Mouse (Mus musculus) retina, embryonic 14.5 days (tissue): Measurements from ENCODE around the gene Mrpl2.

Source experiments
- DNase-seq: peaks from one replicate; pipeline ENCODE4 v3.0.0-alpha.2; 2015; ENCODE audit warnings: low spot score

Mrpl2 gene

DNA sequence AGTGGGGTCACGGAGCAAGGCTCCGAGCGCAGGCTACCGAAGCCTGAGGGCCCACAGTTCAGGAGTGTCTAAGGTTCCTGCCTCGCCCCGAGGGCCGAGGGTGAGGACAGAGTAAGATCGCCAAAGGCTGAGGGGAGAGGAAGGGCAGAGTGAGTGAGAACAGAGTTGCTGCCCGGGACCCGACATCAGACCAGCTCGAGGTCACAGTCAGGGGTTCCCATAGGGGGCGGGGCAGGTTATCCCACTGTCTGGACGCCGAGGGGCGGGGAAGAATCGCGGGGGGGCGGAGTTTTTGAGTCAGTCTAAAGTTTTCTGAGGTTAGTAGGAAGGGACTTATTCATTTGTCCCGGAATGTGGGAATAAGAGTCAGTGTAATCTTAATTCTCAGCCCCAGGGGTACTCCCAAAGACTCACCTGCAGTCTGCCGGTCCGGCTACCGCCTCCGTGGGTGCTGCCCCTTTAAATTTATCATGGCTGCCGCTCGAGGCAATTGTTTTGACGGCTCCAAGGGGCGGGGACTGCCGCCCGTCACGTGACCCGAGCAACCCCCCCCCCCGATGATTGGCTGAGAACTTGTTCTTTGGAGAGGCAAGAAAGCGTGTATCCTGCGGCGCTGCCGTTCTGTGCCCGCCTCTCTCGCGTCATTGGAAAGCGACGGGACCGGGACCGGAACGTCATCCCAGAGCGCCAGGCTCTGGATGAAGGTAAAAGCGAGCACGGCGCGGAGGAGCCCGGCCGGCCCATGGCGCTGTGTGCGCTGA lies at the start of gene Mrpl2, which contains the start of gene Klc4:
Mrpl2 (plus strand) TSS at position 669 of the 761 bp plus-strand sequence.
Klc4 (minus strand) TSS at position 462 of the 761 bp plus-strand sequence.
- peak; percentile 97 for DNase-seq

DNA sequence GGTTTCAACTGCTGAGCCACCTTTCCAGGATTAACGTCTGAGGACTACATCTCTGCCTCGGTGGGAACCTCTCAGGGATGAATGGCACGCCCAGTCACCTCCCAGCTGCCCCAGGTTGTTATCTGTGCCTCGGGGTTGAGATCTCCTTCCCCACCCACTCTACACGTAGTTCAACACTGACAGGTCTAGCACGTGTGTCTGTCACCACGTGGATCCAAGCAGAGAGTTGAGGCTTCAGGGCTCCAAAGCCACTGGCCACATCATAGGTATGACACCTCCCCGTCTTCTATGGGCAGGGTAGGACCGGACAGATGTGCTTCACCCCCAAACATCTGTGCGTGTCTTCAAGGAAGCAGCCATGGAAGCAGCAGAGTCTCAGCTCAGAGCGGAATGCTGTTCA lies 48.1 kb upstream of the Mrpl2 start:
- no peak for DNase-seq

DNA sequence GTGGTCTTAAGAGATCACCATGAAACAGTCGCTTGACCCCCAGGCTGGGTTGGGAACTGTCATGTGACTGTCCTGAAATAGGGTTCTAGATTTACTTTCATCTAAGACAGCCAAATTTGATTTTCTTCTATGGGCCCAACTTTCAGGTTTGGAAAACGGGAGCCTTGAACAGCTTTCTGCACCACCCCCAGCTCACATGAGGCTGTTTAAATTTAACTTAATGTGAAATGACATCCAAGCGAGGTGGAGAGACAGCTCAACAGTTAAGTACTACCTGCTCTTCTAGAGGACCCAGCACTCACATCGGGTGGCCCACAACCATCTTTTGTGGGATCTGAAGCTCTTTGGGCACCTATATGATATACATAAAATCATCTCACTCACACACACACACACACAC lies 47.1 kb upstream of the Mrpl2 start:
- no peak for DNase-seq

DNA sequence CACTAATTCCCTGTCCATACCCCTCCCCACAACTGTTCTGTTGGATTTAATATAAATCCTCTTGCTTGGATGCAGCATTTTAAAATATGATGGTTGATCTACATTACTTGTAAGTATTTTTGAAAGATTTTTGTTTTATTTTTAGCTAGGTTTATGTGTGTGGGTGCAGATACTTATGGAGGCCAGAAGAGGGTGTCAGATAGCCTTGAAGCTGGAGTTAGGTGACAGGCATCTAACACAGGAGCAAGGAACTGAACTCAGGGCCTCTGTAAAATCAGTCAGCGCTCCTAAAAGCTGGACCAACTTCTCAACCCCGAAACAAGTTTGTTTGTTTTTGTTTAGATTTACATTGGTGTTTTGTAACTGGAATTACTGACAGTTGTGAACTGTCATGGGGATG lies 45.5 kb upstream of the Mrpl2 start:
- DNase-seq: no peak

DNA sequence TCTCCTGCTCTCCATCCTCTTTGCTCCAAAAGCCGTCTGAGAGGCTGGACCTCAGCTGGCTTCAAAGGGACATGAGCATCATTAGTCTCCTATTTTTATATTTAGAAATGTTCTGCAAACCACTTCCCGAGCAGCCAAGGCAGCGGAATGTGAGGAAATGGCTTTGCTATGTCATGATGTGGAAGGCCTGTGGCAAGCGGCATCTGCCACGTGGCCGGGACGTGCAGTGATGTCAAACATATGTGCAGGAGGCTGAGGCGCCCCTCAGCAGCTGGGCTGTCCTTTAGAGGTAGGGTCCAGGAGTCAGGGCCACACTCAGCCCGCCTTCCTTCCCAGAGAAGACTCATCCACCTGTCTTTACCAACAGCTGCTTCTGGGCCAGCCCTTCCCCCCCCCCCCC lies 43.8 kb upstream of the Mrpl2 start:
- DNase-seq: no peak

DNA sequence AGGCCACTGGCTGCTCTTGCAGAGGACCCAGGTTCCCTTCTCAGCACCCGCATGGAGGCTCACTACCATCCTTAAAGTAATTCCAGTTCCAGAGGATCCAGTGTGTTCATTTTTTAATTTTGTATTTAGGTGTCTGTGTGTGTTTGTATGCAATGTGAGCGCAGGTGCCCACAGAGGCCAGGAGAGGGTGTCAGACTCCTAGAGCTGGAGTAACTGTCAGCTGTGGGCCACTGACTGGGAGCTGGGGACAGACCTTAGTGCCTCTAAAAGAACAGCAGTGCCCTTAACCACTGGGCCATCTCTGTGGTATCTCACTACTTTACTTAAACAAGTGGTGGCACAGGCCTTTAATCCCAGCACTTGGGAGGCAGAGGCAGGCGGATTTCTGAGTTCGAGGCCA lies 42.8 kb upstream of the Mrpl2 start:
- DNase-seq: no peak

DNA sequence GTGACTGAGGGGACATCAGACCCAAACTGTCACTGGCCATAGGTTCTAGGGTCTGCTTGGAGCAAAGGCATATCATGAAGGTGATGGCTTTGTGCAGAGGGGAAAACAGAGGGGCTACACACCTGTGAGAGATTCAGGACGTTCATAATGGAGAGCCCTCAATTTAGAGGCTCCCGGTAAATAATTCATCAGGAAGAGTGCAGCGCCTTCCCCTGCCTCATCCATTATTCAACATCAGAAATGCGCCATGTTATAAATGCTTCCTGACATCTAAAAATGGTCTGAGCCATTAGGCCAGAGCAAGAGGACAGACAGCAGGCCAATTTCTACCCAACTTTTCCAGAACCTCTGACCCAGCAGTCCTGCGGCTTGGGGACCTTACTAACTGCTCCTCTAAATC lies 40.9 kb upstream of the Mrpl2 start:
- peak; percentile 63 for DNase-seq

DNA sequence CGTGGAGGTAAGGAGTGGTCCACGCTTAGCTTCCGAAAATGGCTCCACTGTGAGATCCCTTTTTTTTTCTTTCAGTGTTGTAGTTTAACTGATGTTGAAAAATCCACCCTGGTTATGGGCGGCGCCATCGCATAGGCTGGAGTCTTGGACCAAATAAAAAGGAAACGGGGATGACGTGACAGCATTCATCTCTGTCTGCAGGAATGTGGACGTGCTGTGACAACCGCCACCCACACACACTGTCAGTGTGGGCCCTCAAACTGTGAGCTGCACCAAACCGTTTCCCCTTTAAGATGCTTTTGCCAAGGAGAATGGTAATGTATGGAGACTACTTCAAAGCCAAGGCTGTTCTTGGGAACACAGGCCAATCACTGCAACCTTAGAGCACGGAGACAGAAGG lies 40.0 kb upstream of the Mrpl2 start:
- no peak for DNase-seq

DNA sequence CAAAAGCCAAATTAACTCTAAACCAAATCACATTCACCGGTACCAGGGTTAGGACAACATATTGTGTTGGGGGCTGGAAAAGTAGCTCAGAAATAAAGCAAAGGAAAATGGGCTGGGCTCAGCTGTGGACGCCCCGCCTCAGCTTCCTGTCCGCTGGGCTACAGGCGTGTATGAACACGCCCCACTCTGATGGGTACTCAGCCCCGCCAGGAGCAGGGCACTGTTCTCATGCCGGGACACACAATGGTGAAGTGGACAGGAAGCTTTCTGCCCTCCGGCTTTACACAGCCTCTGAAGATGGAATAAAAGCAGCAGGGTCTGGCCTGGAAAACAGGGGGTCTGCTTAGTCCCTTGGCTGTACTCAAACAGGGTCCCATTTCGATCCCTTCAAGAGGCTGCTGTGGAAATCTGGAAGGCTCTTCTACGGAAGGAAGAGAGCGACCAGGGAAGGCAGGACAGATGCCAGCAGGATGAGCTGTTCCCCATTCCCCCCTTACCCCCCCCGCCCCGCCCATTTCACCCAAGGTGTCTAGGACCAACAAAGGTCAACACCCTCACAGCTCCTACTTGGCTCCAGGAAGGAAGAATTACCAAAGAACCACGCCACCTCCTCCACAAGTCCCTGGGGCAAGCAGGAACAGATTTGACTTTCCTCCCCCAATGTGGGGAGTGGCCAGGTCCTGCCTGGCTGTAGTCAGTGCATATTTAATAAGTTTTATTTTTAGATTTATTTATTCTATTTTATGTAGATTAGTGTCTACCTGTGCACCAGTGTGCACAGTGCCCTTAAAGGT lies 36.1 kb upstream of the Mrpl2 start:
- DNase-seq: no peak

DNA sequence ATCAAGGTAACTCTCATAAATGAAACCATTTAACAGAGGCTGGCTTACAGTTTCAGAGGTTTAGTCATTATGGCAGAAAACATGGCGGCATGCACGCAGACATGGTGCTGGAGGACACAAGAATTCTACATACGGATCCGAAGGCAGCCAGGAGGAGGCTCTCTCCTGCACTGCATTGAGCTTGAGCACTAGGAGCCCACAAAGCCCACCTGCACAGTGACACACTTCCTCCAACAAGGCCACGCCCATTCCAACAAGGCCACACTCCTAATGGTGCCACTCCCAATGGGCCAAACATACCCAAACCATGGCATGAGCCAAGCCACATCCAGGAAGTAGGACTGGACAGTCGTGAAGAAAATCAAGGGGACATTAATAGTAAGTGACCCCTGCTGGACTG lies 34.7 kb upstream of the Mrpl2 start:
- no peak for DNase-seq

DNA sequence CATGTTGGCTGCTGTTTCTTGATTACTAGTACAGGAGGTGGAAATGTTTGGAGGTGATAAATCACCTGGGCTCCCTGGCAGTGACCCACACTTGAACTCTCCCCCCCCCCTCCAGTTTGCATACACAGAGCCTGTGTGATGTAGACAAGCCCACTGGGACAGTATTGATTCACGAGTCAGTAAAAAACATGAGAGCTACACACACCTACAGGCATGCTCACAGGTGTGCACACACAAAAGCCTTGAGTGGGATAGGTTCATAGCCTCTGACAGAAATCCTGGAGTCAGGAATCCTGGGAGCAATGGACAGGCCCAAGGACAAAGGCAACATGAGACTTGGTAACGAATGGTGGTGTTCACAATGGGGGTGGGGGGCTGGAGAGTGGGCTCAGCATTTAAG lies 33.8 kb upstream of the Mrpl2 start:
- no peak for DNase-seq

DNA sequence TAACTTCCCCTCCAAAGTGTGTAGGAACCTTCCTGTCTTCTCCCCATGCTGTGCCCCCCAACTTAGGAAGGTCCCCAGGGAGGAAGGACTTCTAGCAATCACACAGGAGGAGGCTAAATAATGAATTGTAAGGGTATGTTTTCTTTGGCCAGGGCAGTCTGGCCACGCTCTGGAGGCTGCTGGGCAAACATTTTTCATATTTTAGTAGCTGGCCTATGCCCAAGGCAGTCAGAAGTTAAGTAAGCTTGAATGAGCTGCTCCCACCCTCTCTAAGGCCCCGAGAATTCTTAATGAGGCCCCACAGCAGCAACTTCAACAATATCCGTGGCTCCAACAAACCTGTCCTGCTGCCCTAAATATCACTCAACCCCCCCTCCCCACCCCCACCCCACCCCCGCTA lies 33.2 kb upstream of the Mrpl2 start:
- DNase-seq: no peak

DNA sequence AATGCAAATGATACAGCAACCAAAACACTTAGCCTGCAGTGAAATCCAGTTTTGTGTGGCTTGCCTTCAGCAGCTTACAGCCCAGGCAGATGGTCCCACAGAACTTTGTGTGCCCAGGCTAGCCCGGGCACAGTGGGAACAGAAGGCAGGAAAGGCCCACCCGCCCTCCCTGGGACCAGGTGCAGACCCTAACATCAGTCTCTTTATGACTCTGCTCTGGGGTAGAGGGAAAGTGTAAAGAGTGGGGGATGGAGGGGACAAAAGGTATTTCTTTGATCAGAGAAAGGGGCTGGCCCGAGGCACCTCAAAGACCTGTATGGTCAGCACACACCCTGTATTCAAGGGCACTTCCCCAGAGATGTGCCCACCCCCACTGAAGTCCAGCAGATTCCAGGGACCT lies 32.8 kb upstream of the Mrpl2 start:
- no peak for DNase-seq

DNA sequence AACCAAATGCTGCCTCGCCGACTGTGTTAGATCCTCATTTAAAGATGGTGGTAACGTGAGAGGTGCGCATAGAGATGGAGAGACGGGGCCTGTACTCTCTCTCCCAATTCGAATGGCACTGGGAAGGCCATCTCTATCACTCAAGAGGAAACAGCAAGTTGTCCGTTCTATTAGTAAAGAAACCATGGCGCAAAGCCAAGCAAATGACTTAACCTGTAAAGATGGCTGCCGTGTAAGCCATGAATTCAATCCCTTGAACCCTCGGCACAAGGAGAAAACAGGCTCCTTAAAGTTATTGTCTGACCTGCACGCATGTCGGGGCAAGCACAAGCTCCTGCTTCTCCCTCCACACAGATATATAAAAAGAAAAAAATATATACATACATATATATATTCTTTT lies 28.2 kb upstream of the Mrpl2 start:
- no peak for DNase-seq

DNA sequence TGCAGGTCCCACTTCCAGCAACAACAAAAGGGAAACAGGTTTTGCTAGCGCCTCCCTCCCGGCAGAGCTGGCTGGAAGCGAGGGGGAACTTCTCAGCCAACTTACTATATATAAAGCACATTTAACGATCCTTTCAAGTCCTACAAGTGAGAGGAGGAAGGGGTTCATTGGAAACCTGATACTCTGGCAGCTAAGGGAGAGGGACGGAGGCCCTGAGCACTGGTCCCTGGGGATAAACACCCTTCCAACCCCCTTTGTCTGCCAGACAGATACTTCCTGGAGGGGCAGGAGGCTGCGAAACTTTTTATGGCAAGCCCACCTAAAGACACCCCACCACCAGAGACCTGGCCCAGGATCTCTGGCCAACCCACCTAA lies 27.6 kb upstream of the Mrpl2 start:
- DNase-seq: no peak

DNA sequence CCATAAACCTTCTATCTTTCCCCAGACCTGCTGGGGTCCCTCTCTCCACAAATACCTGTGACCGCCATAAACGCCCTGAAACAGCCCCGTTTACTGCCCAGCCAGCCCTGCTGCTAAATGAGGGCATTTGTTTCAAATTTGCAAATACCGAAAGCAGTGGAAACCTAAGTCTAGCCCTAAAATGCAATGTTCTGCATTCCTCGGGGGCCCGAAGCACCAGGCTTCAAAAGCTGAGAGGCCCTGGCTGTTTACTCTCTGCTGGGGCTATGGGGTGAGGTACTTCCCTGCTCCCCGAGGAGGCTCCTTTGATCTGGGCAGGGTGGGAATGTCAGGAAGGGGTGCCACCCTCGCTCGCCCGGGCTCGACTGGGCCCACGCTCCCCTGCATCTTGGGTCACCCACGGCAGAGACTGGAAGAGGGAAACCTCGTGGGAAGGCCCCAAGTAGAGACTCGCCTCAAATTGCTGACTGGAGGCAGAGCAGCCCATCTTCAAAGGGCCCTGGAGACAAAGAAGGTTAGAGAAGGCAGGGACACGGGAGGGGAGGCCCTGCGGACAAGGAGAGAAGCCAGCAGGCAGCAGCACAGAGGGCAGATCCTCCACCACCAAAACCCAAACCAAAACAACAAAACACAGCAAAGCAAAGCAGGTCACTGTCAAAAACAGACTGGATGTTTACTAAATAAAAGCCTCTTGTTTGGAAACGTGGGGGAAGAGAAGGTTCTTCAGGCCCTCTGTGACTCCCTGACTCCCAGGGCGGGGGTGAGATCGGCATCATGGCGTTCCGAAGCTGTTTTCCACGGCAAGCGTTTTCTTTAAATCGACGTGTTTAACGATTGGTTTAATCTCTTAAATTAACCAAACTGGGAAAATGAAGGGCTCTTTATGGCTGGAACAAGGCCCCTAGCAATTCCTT lies 27.0 kb upstream of the Mrpl2 start:
- peak; percentile 54 for DNase-seq

DNA sequence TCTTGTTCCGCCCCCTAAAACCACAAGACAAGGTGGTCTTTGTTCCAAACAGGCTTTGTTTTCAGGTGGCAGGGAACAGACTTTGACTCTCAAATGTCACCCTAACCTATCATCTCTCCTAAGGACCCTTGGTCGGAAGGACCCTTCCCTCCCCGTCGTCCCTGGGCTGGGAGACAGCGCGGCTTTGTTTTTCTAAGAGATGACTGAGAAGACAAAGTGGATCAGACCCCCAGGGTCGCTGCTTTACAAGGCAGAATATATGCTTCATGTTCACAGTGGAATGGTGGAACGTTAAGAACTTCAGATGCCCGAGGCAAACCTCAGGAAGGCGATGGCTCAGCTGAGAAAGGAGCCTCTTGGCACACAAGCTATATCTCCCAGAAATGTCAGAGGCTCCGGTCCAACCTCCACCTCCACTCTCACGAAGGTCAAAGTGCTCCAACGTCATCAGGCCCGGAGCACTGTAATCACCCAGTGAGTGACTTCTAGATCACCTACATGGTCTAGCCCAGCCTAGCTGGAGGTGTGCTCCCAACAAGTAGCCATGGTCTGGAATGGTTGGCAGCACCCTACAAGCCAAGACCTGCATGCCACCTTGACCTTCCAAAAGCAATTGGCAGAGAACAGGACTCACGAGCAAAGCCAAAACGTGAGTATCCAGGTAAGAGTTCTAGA lies 26.2 kb upstream of the Mrpl2 start:
- DNase-seq: no peak

DNA sequence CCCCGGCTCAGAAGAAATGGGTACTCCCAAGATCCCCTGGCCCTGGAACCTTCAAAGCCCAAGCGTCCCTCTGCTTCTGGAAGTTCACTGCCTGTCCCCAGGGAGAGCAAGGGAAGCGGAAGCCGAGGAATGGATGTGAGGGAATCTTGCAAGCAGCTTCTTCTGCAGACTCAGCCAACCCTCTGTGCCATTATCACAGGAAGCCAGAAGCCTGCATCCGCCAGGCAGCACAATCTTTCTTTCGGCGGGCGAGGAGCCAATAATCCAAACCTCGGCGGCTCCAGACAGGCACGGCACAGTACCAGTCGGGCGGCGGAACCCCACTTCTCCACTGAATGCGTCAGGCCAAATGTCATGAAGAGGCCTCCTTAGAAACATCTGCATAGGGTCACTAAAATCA lies 24.7 kb upstream of the Mrpl2 start:
- no peak for DNase-seq

DNA sequence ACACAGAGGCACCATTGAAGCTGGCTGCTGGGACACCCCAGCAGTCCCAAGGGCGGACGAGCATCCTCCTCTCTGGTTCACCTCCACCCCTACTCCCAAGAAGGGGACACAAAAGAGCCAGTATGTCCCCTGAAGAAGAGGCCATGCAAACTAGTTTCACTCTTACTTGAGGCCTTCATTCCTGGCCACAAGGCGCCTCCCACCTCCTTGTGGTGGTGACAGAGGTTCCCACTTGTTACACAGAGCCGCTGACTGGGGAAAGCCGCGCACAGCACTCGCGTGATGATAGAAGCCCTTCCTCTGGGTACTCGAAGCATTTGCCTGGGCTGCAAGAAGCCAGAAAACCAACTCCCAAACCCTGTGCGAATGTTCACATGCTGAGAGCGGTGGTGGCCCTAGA lies 23.8 kb upstream of the Mrpl2 start:
- DNase-seq: no peak

DNA sequence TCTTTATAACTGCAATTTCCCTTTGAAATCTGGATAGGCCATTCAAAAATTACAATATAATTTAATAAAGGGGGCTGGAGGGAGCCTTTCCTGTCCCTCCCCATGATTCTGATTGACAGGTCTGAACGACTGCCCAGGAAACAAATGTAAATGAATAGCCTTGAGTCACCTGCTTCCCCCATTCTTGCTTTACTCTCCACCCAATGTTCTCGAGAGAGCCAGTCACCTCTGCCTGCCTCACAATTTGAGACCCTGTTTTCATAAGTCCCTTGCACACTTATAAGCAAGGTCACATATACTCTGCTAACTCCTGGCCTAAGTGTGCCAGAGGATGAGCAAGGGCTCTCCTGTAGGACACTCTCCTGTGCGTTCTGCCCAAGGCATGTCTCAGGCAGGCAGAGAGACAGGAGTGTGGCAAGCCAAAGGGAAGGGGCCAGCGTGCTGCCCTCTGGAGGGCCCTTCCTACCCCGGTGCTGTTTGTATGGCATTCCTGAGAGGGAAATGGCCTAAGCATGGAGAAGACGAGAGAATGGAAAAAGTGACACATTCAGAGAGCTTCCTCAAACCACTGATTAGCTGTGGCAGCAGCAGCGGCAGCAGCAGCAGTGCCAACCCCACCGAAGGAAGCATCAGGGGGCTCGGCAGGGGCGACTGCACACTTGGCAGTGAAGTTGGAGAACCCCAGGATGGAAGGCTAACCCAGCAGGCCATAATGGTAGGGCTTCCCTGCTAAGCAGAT lies 22.0 kb upstream of the Mrpl2 start:
- DNase-seq: no peak

DNA sequence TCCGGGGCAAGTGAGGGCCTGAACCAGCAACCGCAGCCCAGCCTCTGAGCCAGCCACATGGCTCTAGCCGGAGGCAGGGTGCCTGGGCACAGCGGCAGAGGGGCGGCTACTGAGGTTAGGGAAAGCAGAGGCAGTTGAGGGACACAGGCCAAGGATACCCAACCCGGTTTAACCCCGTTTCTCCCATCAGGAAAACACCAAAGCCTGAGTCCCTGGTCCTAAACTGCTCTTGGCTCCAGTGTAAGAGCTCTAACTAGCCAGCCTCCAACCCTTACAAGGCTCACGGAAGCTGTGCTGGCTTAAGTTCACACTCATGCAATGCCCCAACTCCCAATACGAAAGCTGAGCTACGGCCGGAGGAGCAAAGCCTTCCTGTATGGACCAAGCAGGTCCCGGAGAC lies 21.4 kb upstream of the Mrpl2 start:
- no peak for DNase-seq
